Mouse (Mus musculus) heart, postnatal 0 days (tissue): Measurements from ENCODE around the gene Ptprt.

ENCODE experiments used
- CTCF ChIP-seq: IDR thresholded peaks from 2 replicates; pipeline ENCODE4 v1.5.1; 2016; ENCODE audit warnings: antibody characterized with exemption, control low read depth, low read depth
- EP300 ChIP-seq: IDR thresholded peaks from 2 replicates; pipeline ENCODE4 v1.6.1; 2016; ENCODE audit warnings: antibody characterized with exemption, low read depth

- TF ChIP-seq CTCF (no peak), EP300 (no peak)
These were observed 1.6 kb upstream of the Ptprt start for GRCm38 (mm10) chr2:162662431-162662970.
